Mouse (Mus musculus) gastrocnemius, postnatal 36 days (tissue): ENCODE measurements around the gene Unc79. TPM values are rescaled to one million over a fixed set of nuclear protein-coding genes. Genes with fewer than 3 reads are reported as not detected.
A peak's percentile ranks its signal among the peaks of the same experiment; 100 is the strongest.

Source experiments
- DNase-seq, 2 experiments: peaks; one replicate each; pipeline ENCODE4 v3.0.0; 2022
- intact Hi-C: fragments of 180-260 bp; cut with DNase I; formaldehyde crosslinking; loops from one replicate; pipeline ENCODE4 v1.15.1; 2025
- microRNA-seq, 2 experiments: library from miRNA; unstranded; fragments of <30 nt; microRNA quantifications; one replicate each; pipeline ENCODE4 v1.2.0; 2021
- total RNA-seq, 2 experiments: library from RNA; stranded (reverse); gene quantifications; 2 replicates each; pipeline ENCODE4 v1.2.3; 2021

The Unc79 gene
- total RNA-seq, 2 experiments from 2014 or later = 0.05 to 0.12 TPM

DNA sequence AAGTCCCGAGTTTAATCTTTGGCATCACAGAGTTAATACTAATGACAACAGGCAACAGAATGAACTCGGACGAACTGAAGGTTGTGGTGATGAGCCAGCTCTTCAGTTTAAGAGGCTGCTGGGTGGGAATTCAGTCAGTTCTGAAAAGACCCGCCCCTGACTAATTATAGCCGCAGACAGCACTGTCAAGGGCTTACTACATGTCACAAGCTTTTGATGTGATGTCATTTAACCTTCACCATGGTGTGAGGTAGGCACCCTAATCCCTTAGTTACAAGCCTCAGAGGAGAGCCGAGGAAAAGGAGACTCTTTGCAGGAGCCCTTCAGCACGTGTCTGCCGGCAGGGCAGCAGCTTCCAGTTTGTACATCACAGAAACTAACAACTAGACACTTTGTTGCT lies 239.6 kb downstream of the Unc79 start:
- no peak for DNase-seq
- intact Hi-C loops = no loop called here

DNA sequence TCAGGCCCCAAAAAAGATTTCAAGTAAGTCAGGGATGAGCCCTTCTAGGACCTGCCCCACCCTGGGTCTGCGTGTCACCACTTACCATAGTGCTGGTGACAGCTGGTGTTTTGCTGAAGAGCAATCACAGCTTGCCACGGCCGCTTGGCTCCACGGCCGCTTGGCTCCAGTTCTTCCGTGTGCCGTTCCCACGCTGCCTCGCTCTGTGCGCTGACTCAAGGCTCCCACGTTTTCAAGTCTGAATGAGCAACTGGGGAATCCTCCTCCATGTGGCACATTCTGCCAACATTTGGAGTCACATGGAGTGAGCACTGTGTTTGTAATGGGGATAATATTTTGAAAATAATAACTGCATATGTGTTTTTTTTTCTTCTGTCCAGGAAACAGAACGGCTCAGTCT lies 241.1 kb downstream of the Unc79 start:
- DNase-seq = no peak
- intact Hi-C loops = no loop called here

DNA sequence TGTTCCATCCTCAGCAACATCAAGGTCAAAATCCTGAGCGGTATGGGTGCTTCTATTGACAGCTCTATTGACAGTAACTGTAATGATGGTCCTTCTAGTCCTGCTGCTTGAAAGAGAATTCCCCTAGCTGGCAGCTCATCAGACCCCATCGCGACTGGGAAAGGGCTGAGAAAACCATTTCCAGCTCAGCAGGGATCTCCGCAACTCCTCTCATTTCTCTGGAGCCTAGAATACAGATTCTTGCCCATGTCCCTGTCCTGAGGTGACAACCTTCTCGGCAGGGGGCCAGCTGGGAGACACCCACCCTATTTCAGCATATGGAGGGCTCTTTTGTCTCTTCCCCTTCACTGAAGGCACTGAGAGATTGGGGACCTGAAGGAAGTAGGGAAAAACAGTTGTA lies 244.3 kb downstream of the Unc79 start:
- no peak for DNase-seq
- intact Hi-C loops = no loop called here

DNA sequence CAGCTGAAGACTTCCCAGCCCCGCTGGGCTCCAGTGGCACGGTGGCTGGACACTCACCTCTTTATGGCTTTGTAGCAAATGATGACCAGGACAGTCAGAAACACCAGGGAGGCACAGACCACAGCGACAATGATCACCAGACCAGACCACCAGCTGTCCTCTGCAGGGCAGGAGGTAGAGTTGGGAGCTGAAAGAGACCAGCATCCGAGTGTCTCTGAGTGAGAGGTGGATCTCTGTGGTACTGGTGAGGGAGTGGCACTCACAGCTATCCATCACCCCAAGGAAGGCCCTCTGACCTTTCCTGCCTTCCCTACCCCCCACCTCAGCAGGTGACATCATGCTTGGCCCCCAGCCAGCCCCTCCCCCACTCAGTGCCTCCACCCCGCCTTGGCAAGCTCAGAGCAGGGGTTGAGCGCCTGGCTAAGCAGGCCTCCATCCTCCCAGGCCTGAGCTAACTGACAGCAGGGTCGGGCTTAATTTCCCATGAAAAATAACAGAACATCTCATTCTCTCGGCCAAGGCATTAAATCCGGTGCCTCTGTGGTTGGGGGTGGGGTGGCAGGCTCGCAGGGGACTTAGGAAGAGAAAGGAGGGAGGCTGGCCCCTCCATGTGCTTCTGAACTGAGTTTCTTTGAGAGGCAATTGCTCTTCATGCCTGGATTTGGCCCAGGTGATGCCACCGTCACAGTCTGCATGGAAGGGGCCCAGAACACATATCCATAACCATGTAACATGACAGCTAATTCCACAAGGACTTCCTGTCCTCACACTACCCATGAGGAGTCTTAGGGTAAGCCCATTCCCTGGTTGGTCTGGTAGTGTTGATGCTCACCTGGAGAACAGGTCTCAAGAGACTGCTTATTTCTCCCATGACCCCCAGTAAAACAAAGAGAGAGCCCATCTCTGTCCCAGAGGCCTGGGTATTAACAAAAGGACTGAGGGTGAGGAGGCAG lies 254.2 kb downstream of the Unc79 start:
- peak in 1 of 2 experiments; percentile 40 for DNase-seq

DNA sequence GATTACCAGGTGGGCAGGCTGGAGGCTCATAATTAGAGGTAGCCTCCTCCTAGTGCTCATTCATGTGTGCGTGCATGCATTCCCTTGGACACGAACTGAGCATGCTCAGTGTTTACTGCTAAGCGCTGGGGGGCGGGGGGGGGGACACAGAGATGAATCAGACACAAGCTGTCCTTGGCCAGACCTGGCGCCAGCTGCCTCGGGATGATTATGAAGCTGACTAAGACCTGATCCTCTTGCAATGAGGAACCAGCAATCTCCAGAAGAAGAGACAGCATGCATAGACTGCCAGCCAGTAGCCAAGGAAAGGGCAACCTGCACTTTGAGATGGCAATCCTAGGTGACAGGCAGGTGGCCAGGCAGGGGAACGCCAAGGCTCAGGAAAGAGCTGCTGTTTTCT lies 256.9 kb downstream of the Unc79 start:
- DNase-seq = peak in 1 of 2 experiments; percentile 30
- intact Hi-C loops = no loop called here

More for the DNA sequence above, 254.2 kb downstream of the Unc79 start:
- intact Hi-C loops = no loop called here

DNA sequence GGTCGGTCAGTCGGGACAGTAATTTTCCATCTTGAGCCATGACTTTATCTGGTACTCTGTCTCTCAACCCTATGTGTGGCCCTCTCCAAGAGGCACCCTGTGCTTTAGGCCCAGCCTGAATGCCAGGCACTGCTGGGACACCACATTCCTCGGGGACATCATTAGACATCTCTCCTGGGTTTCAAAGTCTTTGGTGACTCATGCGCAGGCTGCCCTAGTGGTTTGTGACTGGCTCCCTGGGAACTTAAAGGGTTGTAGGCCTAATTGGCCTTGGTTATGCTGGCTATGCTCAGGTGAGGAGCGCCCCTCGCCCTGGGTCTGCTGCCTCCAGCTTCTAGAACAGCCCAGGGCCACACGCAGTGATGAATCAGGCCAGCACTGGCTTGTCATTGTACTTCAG lies 260.9 kb downstream of the Unc79 start:
- intact Hi-C loops = no loop called here

DNA sequence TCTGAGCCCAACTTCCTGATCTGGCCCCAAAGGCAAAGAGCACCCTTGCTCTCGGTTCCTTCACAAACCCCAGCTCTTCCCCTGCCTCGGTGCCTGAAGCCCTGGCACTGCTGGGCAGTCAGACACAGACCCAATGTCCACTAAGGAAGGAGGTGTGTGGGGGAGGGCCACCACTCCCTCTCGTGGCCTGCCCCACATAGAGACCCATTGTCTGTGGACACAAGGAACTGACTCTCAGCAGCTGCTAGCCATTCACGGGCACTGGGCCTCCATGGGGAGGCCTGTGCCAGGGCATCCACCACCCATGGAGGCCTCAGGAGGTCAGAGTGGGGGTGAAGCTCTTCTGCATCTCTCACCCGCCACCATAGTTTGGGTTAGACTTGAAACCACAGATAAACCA lies 262.4 kb downstream of the Unc79 start:
- intact Hi-C loops = no loop called here
- no peak for DNase-seq

More for the DNA sequence above, 260.9 kb downstream of the Unc79 start:
- no peak for DNase-seq

DNA sequence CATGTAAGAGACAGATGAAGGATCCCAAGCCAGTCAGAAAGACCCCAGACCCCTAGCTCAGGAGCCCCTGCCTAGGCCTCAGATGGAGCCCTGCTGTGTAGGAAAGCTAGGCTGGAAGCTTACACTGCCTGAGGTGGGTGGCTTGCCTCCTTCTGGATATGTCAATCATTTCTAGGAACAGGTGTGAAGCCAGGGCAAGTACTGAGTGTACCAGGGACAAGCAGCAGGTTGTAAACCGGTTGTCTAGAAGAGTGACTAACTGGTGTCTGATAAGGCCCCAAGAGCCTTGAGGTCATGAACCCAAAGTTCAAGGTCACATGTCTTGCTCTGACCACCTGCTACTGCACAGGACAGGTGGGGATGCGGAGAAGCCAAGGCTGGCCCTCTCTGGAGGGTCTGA lies 264.9 kb downstream of the Unc79 start:
- intact Hi-C loops = no loop called here
- DNase-seq = no peak

DNA sequence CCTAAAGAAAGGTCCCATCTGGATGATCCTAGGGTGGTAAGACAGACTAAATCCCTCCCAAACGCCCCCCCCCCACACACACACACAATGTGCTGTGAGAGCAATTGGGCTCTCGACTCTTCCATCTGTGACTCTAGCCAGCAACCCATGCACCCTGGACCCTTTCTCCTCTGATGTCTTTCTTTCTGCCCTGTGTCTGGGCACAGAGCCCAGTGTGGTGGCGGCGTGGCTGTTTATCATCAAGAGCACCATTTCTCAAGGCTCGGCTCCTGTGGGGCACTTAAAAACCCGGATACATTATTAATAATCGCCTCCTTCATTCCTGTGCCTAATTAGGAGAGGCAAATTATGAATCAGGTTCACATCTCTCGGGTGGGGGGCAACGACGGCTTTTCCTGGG lies 265.6 kb downstream of the Unc79 start:
- DNase-seq = no peak
- intact Hi-C loops = no loop called here

DNA sequence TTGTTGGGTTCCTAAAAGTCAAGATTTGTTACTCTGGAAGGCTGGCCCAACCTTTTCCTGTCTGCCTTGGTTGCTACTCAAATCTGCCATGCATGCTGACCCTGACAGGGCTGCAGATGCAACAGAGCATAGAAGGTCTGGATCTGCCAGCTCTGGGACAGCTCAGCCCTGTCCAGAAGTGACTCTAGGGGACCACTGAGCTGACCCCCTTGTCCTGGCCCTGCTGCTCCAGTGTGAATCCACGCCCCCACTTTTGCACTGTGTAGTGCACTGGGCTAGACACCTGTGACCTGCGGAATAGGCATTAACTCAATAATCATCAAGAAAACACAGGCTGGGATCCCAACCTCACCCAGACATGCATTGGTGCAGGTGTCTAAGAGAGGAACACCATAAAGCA lies 266.1 kb downstream of the Unc79 start:
- no peak for DNase-seq
- intact Hi-C loops = no loop called here

DNA sequence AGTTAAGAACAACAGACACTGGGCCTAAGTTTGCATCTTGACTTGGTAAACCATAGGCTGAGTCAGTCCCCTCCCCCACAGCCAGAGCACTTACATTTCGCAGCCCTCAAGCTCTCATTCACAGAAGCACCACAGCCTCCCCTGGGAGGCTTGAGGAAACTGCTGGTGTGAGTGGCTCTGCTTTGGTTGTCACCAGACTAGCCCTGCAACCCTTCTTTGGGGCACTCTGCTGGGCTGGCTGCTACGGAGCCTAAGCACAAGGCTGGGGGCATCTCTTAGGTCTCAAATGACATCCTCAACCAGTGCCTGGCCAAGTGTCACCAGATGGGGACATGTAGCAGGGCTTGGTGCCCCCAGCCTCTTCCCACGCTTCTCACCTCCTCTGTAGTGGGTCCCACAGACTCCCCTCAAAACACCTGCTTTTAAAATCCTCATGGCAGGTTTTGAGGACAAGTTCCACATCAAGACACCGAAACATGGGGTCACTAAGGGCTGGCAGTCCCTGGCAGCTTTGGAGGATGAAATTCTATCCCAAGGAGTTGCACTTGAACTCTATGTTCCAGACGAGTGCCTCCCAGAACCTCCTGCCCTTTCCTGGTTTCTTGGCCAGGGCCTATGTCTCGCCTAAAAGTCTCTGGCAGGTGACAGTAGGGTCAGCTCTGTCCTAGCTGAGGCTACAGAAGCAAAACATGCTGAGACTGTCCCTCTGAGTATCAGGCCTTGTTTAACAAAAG lies 267.4 kb downstream of the Unc79 start:
- peak; percentile 28 to 47 for DNase-seq
- intact Hi-C loops = no loop called here

DNA sequence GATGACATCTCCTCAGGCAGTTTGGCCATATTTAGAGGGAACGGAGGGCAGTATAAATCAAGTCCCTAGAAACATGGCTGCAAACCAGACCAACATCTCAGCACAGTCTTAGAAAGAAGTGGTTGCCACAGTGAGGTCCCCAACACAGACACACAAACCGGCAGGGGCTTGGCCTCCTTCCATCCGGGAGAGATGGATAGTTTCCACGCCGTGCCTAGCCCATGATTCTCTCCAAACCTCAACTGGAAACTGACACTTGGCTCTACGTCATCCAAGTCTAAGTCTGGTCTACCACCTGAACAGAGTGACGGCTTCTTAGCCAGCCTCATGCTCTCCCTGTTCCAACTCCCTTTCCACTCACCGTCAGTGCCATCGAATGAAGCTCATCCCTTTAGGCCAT lies 275.0 kb downstream of the Unc79 start:
- no peak for DNase-seq
- intact Hi-C loops = no loop called here

DNA sequence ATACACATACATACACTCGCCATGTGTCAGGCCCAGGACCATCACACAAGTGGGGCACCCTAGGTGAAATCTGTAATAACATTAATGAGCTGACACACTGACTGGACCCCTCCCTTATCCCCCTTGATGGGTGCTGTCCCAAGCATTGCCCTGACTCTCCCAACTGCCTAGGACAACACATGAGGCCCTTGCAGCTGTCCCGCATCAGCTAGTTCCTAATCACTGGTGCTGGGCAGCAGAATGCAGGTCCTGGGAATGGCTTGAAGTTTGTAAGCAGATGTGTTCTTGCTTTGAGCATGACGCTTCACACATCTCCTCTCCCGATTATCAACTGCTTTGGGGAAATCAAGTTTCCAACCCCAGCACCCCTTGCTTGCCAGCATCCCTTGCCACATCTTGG lies 277.5 kb downstream of the Unc79 start:
- no peak for DNase-seq
- intact Hi-C loops = no loop called here

DNA sequence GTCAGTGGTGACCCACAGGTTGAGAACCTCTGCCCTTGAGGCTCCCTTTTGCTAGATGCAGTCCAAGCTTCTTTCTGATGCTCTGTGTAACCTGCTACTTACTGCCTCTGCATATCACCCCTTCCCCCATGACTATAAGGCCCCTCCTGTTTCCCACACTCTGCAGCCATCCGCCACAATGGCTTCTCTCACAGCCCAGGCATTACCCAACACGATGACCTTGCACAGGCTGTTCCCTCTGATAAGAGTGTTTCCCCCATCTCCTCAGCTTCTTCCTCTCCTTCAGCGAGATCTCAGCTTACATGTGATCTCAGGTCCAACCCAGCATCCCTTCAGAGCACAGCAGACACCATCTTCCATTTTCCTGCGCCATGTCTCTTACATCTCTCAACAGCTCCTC lies 280.4 kb downstream of the Unc79 start:
- DNase-seq = no peak
- intact Hi-C loops = no loop called here

Small RNA genes within 50 kb of the gene (microRNA-seq; reads per million reads assigned to microRNA genes)
- gene Gm44324 = 0 reads per million in 2 experiments

Other genes starting within 250 kb of the Unc79 start
- gene Itpk1, start 243.9 kb upstream of the Unc79 start, total RNA-seq = 1 to 10 TPM; 6.3 to 8.4 TPM
- gene Moap1, start 205.2 kb upstream of the Unc79 start, total RNA-seq = 1 to 10 TPM; 3.2 to 5.4 TPM
- 1 to 10 TPM; 2.0 to 2.2 TPM for gene Tmem251, start 205.1 kb upstream of the Unc79 start, total RNA-seq
- gene Gm28051, start 191.1 kb upstream of the Unc79 start, total RNA-seq = not detected
- 1 to 10 TPM; 7.7 to 8.5 TPM for gene Gon7, start 191.1 kb upstream of the Unc79 start, total RNA-seq
- gene Ubr7, start 190.9 kb upstream of the Unc79 start, total RNA-seq = 10 to 100 TPM; 11.9 to 15.1 TPM
- gene Gm20604, start 190.2 kb upstream of the Unc79 start, total RNA-seq = 1 to 10 TPM; 2.3 to 2.4 TPM
- 10 to 100 TPM; 14.4 to 15.6 TPM for gene Btbd7, start 70.4 kb upstream of the Unc79 start, total RNA-seq
- gene Cox8c, start 49.5 kb upstream of the Unc79 start, total RNA-seq = not detected